Mouse (Mus musculus) neural tube, embryonic 14.5 days (tissue): ENCODE results near the gene Asic5. TPM values are rescaled to one million over a fixed set of nuclear protein-coding genes. Genes with fewer than 3 reads are reported as not detected.

Experiments
- ATAC-seq: fragments of 200-750 bp; cut with Nextera tagmentation; 2 replicates; pipeline ENCODE4 v1.8.0; 2017; ENCODE audit warnings: low read depth, mild to moderate bottlenecking, moderate TSS enrichment, moderate library complexity
- H3K27ac ChIP-seq: fragments of 300-500 bp; sonication (generic); 2 replicates; pipeline ENCODE4 v1.5.1; 2014; ENCODE audit warnings: low read depth, mild to moderate bottlenecking, control low read depth, low read length, moderate library complexity, mixed read lengths
- H3K27me3 ChIP-seq: fragments of 300-500 bp; sonication (generic); 2 replicates; pipeline ENCODE4 v1.6.1; 2014; ENCODE audit warnings: low read length; ENCODE audit not compliant: control insufficient read depth, insufficient read depth
- H3K36me3 ChIP-seq: fragments of 300-500 bp; sonication (generic); 2 replicates; pipeline ENCODE4 v1.6.1; 2014; ENCODE audit warnings: low read length, mixed read lengths; ENCODE audit not compliant: control insufficient read depth, insufficient read depth
- H3K4me1 ChIP-seq: fragments of 300-500 bp; sonication (generic); 2 replicates; pipeline ENCODE4 v1.6.1; 2014; ENCODE audit warnings: low read length; ENCODE audit not compliant: control insufficient read depth, insufficient read depth
- H3K4me2 ChIP-seq: fragments of 300-500 bp; sonication (generic); 2 replicates; pipeline ENCODE4 v1.6.1; 2014; ENCODE audit warnings: mild to moderate bottlenecking, low read depth, low read length, control low read depth
- H3K4me3 ChIP-seq: fragments of 300-500 bp; sonication (generic); 2 replicates; pipeline ENCODE4 v1.5.1; 2014; ENCODE audit warnings: low read depth, low read length, control low read depth, mixed read lengths
- H3K9ac ChIP-seq: fragments of 300-500 bp; sonication (generic); replicated peaks from 2 replicates; pipeline ENCODE4 v1.6.1; 2014; ENCODE audit warnings: low read depth, mild to moderate bottlenecking, control low read depth, low read length, mixed read lengths
- H3K9me3 ChIP-seq: fragments of 300-500 bp; sonication (generic); 2 replicates; pipeline ENCODE4 v1.6.1; 2016; ENCODE audit warnings: low read length; ENCODE audit not compliant: control insufficient read depth
- WGBS: fragments of 180-500 bp; shearing (Covaris S2); extraction: QIAGEN DNeasy Blood & Tissue Kit; methylation state at CpG from one replicate; pipeline ENCODE4 v1.1.7; 2014; 5-methylcytosine and 5-hydroxymethylcytosine counted together
- polyA plus RNA-seq: library from polyadenylated mRNA; unstranded; fragments of >200 nt; fragmentation: Nextera tagmentation; extraction: Ambion mirVana; gene quantifications from 2 replicates; pipeline ENCODE4 v1.2.1, GENCODE M21; 2014

Asic5 gene
- polyA plus RNA-seq, 1 experiment from 2014 or later, result not detected

DNA sequence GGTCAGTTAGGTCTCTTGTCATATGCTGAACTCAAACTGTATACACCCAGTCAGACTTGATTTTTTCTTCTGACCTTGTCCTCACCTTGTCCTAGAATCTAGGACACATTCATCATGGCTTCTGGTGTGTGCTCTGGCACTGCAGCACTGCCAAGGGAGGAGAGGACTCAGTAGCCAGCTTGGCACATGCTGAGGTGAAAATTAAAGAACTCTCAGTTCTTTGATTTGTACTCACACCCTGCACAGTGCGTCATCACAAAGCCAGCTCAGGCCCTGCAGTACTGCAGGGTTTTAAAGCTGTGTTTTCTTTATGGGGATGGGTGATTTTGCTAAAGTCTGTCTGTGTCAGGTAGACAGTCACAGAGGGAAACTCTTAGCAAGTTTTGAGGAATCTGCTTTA, 45.2 kb downstream of the Asic5 start:
- H3K27ac ChIP-seq, result no peak overlapping the region
- H3K9ac ChIP-seq, result no peak overlapping the region
- no peaks in the 10 kb centered on the region for H3K4me1 ChIP-seq
- no peak overlapping the region for H3K4me3 ChIP-seq
- H3K27me3 ChIP-seq, result no peaks in the 10 kb centered on the region
- H3K36me3 ChIP-seq, result no peaks in the 10 kb centered on the region
- ATAC-seq, result no peak
- no peaks in the 10 kb centered on the region for H3K9me3 ChIP-seq
- 84% methylated on average over 1 of the region's 1 CpGs for WGBS
- no peak overlapping the region for H3K4me2 ChIP-seq

- no peak overlapping the region for H3K9ac ChIP-seq
- no peak overlapping the region for H3K4me2 ChIP-seq
- peak; percentile 92 for ATAC-seq
- no peaks in the 10 kb centered on the region for H3K9me3 ChIP-seq
- H3K4me1 ChIP-seq, result no peaks in the 10 kb centered on the region
- H3K27me3 ChIP-seq, result no peaks in the 10 kb centered on the region
- H3K4me3 ChIP-seq, result no peak overlapping the region
- no peak overlapping the region for H3K27ac ChIP-seq
- 2% methylated on average over 3 of the region's 3 CpGs for WGBS
- H3K36me3 ChIP-seq, result 0 out of 2 replicates have a peak, but pooled peaks cover 3% of the 10 kb centered on the region
Measured at GRCm38 (mm10) chr3:82029229-82029628, 47.1 kb downstream of the Asic5 start.

- no peaks in the 10 kb centered on the region for H3K4me1 ChIP-seq
- 81% methylated on average over 1 of the region's 1 CpGs for WGBS
- no peaks in the 10 kb centered on the region for H3K27me3 ChIP-seq
- H3K4me2 ChIP-seq, result no peak overlapping the region
- H3K27ac ChIP-seq, result no peak overlapping the region
- ATAC-seq, result no peak
- 0 out of 2 replicates have a peak, but pooled peaks cover 3% of the 10 kb centered on the region for H3K36me3 ChIP-seq
- no peak overlapping the region for H3K9ac ChIP-seq
- no peaks in the 10 kb centered on the region for H3K9me3 ChIP-seq
- H3K4me3 ChIP-seq, result no peak overlapping the region
Measured at GRCm38 (mm10) chr3:82030008-82030748, 48.1 kb downstream of the Asic5 start.

DNA sequence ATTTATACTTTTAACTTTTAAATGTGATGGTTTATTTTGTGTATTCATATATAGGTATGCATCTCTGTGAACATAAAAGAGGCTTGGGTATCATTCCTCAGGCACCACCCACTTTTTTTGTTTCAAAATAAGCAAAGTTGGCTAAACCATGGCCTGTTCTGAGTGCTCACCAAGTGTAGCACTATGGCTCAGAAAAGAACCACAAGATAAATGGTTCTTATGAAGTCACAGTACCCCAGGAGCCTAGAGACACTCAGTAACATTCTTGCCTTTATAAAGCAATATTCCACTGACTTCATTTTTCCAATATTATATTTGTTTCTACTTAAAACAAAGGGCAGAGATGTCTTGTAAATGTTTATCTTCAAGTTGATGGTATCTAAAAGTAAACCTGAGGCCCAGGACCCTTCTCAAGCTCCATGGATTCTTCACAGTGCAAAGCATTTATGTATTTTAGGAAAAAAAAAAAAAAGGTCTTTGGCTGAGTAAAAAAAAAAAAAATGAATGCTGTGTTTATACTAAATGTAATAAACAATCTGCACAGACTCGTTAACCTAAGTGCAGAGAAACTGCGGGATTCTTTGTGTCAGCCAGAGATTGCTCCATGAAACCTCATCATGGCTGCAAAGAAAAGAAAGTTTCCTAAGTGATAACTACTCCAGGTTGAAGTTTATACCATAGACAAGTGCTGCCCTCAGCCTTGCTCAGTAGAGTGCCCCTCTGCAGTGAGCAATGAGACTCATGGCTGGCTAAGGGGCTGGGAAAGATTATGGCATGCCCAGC, 54.4 kb downstream of the Asic5 start:
- Histone ChIP-seq H3K9ac (no peak overlapping the region), H3K4me2 (no peak overlapping the region), H3K4me3 (no peak overlapping the region), H3K9me3 (no peaks in the 10 kb centered on the region), H3K27me3 (no peaks in the 10 kb centered on the region), H3K4me1 (no peaks in the 10 kb centered on the region), H3K36me3 (peaks cover 3% of the 10 kb centered on the region; the same call in 1 of the 2 replicates), H3K27ac (no peak overlapping the region)
- 88% methylated on average over 2 of the region's 2 CpGs for WGBS
- ATAC-seq, result no peak

- Histone ChIP-seq H3K4me1 (no peaks in the 10 kb centered on the region), H3K4me2 (no peak overlapping the region), H3K9me3 (no peaks in the 10 kb centered on the region), H3K4me3 (no peak overlapping the region), H3K36me3 (no peaks in the 10 kb centered on the region; the same call in 1 of the 2 replicates), H3K27ac (no peak overlapping the region), H3K9ac (no peak overlapping the region), H3K27me3 (no peaks in the 10 kb centered on the region)
- no peak for ATAC-seq
- WGBS, result 86% methylated on average over 6 of the region's 6 CpGs
Measured at GRCm38 (mm10) chr3:82043676-82044075, 61.6 kb downstream of the Asic5 start.

GRCm38 (mm10) chr3:82044902-82045301, 62.8 kb downstream of the Asic5 start:
- H3K36me3 ChIP-seq, result no peaks in the 10 kb centered on the region

GRCm38 (mm10) chr3:82046087-82046486, 64.0 kb downstream of the Asic5 start:
- H3K9ac ChIP-seq, result no peak overlapping the region
- no peaks in the 10 kb centered on the region for H3K9me3 ChIP-seq
- H3K27ac ChIP-seq, result no peak overlapping the region
- ATAC-seq, result no peak
- H3K36me3 ChIP-seq, result no peaks in the 10 kb centered on the region
- no peaks in the 10 kb centered on the region for H3K4me1 ChIP-seq
- 91% methylated on average over 8 of the region's 8 CpGs for WGBS
- no peaks in the 10 kb centered on the region for H3K27me3 ChIP-seq
- no peak overlapping the region for H3K4me2 ChIP-seq
- no peak overlapping the region for H3K4me3 ChIP-seq

More at GRCm38 (mm10) chr3:82044902-82045301, 62.8 kb downstream of the Asic5 start:
- Histone ChIP-seq H3K27me3 (no peaks in the 10 kb centered on the region), H3K9ac (no peak overlapping the region), H3K9me3 (no peaks in the 10 kb centered on the region), H3K4me2 (no peak overlapping the region), H3K4me3 (no peak overlapping the region), H3K27ac (no peak overlapping the region), H3K4me1 (no peaks in the 10 kb centered on the region)
- ATAC-seq, result no peak
- WGBS, result 91% methylated on average over 5 of the region's 5 CpGs

DNA sequence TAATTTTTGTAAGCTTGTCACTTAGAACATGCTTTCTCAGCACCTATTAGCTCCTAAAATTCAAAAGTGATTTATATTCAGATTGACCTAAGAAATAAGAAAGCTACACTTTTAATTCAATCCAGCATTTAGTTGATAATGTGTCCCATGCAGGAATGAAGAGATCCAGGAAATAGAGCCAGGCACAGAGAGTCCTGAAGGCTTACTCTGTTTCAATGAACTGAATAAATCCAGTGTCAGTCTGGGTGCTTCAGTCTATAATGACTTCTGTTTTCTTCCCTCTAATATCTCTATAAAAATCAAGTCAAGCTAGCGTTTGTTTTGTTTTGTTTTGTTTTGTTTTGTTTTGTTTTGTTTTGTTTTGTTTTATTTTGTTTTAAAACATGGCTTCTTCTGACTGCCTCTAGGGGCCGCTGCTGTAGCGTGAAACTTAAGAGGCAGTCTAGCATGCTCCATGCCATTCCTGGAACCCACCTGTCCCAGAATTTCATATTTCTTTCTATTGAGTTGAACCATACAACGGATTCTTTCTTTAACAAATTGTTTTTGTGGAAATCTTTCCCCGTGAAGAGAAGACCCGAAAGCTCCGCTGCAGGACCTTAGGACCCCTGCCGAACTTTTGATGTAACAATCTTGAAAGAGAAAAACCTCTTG, 65.1 kb downstream of the Asic5 start:
- Histone ChIP-seq H3K36me3 (no peaks in the 10 kb centered on the region), H3K9me3 (no peaks in the 10 kb centered on the region), H3K4me1 (no peaks in the 10 kb centered on the region), H3K9ac (no peak overlapping the region), H3K4me2 (no peak overlapping the region), H3K4me3 (no peak overlapping the region), H3K27ac (no peak overlapping the region), H3K27me3 (no peaks in the 10 kb centered on the region)
- peak; percentile 77 for ATAC-seq
- 33% methylated on average over 8 of the region's 8 CpGs for WGBS

GRCm38 (mm10) chr3:82048078-82048477, 66.0 kb downstream of the Asic5 start:
- Histone ChIP-seq H3K4me3 (no peak overlapping the region), H3K4me1 (no peaks in the 10 kb centered on the region), H3K4me2 (no peak overlapping the region), H3K27me3 (no peaks in the 10 kb centered on the region), H3K27ac (no peak overlapping the region), H3K9ac (no peak overlapping the region), H3K36me3 (no peaks in the 10 kb centered on the region), H3K9me3 (no peaks in the 10 kb centered on the region)
- ATAC-seq, result peak; percentile 57; the same call in 1 of the 2 replicates
- WGBS, result 45% methylated on average over 4 of the region's 4 CpGs
